Mouse (Mus musculus): Measurements from ENCODE around the gene Itgam. TPM values are rescaled to one million over a fixed set of nuclear protein-coding genes. Genes with fewer than 3 reads are reported as not detected.
"Not testable (repeated sequence)": the region's sequence is repeated elsewhere in the genome, so short reads cannot be mapped to it uniquely, and the experiment has no call there.

Itgam gene
- polyA plus RNA-seq, 1 experiment from 2014 or later = 128 TPM

- no peaks in the 10 kb centered on the region for H3K36me3 ChIP-seq (ENCODE audit: inconsistent target)
- no peaks in the 10 kb centered on the region for H3K79me2 ChIP-seq (ENCODE audit: inconsistent target)
- WGBS (ENCODE audit: missing documents) = 39% methylated on average over 8 of the region's 8 CpGs
- 0 out of 2 replicates have a peak within 1 kb of the TSS, but pooled peaks have one; percentile 1 for H3K27ac ChIP-seq
- no peak within 1 kb of the TSS for H3K4me3 ChIP-seq (ENCODE audit: inconsistent target)
These were observed 66.6 kb downstream of the Itgam start, which contains the start of gene Itgax for GRCm38 (mm10) chr7:128128741-128129720. TSS of gene Itgax (plus strand) at chr7:128129547.

- WGBS (ENCODE audit: missing documents) = 60% methylated on average over 5 of the region's 5 CpGs
- Histone ChIP-seq H3K27ac (no peak overlapping the region), H3K36me3 (ENCODE audit: inconsistent target) (no peaks in the 10 kb centered on the region), H3K4me3 (ENCODE audit: inconsistent target) (no peak overlapping the region), H3K79me2 (ENCODE audit: inconsistent target) (no peaks in the 10 kb centered on the region)
These were observed 69.7 kb downstream of the Itgam start for GRCm38 (mm10) chr7:128132148-128132547.

- no peaks in the 10 kb centered on the region for H3K79me2 ChIP-seq (ENCODE audit: inconsistent target)
- 0 out of 2 replicates have a peak overlapping the region, but pooled peaks have one; percentile 12 for H3K27ac ChIP-seq
- no peaks in the 10 kb centered on the region for H3K36me3 ChIP-seq (ENCODE audit: inconsistent target)
- no peak overlapping the region for H3K4me3 ChIP-seq (ENCODE audit: inconsistent target)
- WGBS (ENCODE audit: missing documents) = 6% methylated on average over 2 of the region's 2 CpGs
These were observed 71.2 kb downstream of the Itgam start for GRCm38 (mm10) chr7:128133596-128133995.

GRCm38 (mm10) chr7:128136927-128137326 is 74.5 kb downstream of the Itgam start:
- Histone ChIP-seq H3K79me2 (ENCODE audit: inconsistent target) (no peaks in the 10 kb centered on the region), H3K36me3 (ENCODE audit: inconsistent target) (no peaks in the 10 kb centered on the region), H3K27ac (no peak overlapping the region), H3K4me3 (ENCODE audit: inconsistent target) (no peak overlapping the region)
- WGBS (ENCODE audit: missing documents) = 63% methylated on average over 4 of the region's 4 CpGs

GRCm38 (mm10) chr7:128139611-128140010 is 77.2 kb downstream of the Itgam start:
- Histone ChIP-seq H3K79me2 (ENCODE audit: inconsistent target) (no peaks in the 10 kb centered on the region), H3K36me3 (ENCODE audit: inconsistent target) (no peaks in the 10 kb centered on the region), H3K27ac (no peak overlapping the region), H3K4me3 (ENCODE audit: inconsistent target) (no peak overlapping the region)
- 85% methylated on average over 6 of the region's 6 CpGs for WGBS (ENCODE audit: missing documents)

GRCm38 (mm10) chr7:128150970-128151369 is 88.5 kb downstream of the Itgam start:
- WGBS (ENCODE audit: missing documents) = 96% methylated on average over 8 of the region's 8 CpGs
- Histone ChIP-seq H3K27ac (no peak overlapping the region), H3K79me2 (ENCODE audit: inconsistent target) (no peaks in the 10 kb centered on the region), H3K4me3 (ENCODE audit: inconsistent target) (no peak overlapping the region), H3K36me3 (ENCODE audit: inconsistent target) (no peaks in the 10 kb centered on the region)

- no peaks in the 10 kb centered on the region for H3K79me2 ChIP-seq (ENCODE audit: inconsistent target)
- H3K4me3 ChIP-seq (ENCODE audit: inconsistent target) = no peak within 1 kb of the TSS
- H3K27ac ChIP-seq = no peak within 1 kb of the TSS
- 93% methylated on average over 20 of the region's 21 CpGs for whole genome bisulfite sequencing (ENCODE audit: missing documents)
- H3K36me3 ChIP-seq (ENCODE audit: inconsistent target) = no peaks in the 10 kb centered on the region
These were observed 91.6 kb downstream of the Itgam start, which contains the start of gene Itgad for GRCm38 (mm10) chr7:128154076-128154475. TSS of gene Itgad (plus strand) at chr7:128154376.

- Histone ChIP-seq H3K36me3 (ENCODE audit: inconsistent target) (no peaks in the 10 kb centered on the region), H3K27ac (no peak overlapping the region), H3K79me2 (ENCODE audit: inconsistent target) (no peaks in the 10 kb centered on the region), H3K4me3 (ENCODE audit: inconsistent target) (no peak overlapping the region)
- WGBS (ENCODE audit: missing documents) = 97% methylated on average over 10 of the region's 10 CpGs
These were observed 92.5 kb downstream of the Itgam start for GRCm38 (mm10) chr7:128154924-128155323.

GRCm38 (mm10) chr7:128158688-128159354 is 96.4 kb downstream of the Itgam start:
- not testable (repeated sequence) for H3K27ac ChIP-seq; H3K79me2 ChIP-seq (ENCODE audit: inconsistent target); H3K36me3 ChIP-seq (ENCODE audit: inconsistent target); H3K4me3 ChIP-seq (ENCODE audit: inconsistent target)
- 33% methylated on average over 7 of the region's 8 CpGs for WGBS (ENCODE audit: missing documents)

GRCm38 (mm10) chr7:128164001-128164400 is 101.6 kb downstream of the Itgam start:
- Histone ChIP-seq H3K4me3 (ENCODE audit: inconsistent target) (no peak overlapping the region), H3K36me3 (ENCODE audit: inconsistent target) (no peaks in the 10 kb centered on the region), H3K79me2 (ENCODE audit: inconsistent target) (no peaks in the 10 kb centered on the region), H3K27ac (no peak overlapping the region)
- WGBS (ENCODE audit: missing documents) = 98% methylated on average over 4 of the region's 4 CpGs

GRCm38 (mm10) chr7:128166391-128166790 is 104.0 kb downstream of the Itgam start:
- 92% methylated on average over 7 of the region's 7 CpGs for WGBS (ENCODE audit: missing documents)
- no peaks in the 10 kb centered on the region for H3K36me3 ChIP-seq (ENCODE audit: inconsistent target)
- H3K79me2 ChIP-seq (ENCODE audit: inconsistent target) = no peaks in the 10 kb centered on the region
- no peak overlapping the region for H3K4me3 ChIP-seq (ENCODE audit: inconsistent target)
- no peak overlapping the region for H3K27ac ChIP-seq

Other genes with a start within 250 kb of the Itgam start
- 150 to 165 TPM (median 155 TPM) in 3 replicates for gene Stx4a, start 238.3 kb upstream of the Itgam start, polyA plus RNA-seq (2018)
- 0.05 to 0.09 TPM in 2 of 3 replicates, not detected in the other for gene Stx1b, start 238.1 kb upstream of the Itgam start, polyA plus RNA-seq (2018)
- gene Zfp646, start 186.4 kb upstream of the Itgam start, polyA plus RNA-seq (2018) = 14.9 to 18.4 TPM (median 16.3 TPM) in 3 replicates
- gene Zfp668, start 185.8 kb upstream of the Itgam start, polyA plus RNA-seq (2018) = 3.2 to 5.8 TPM (median 4.7 TPM) in 3 replicates
- gene Prss53, start 171.7 kb upstream of the Itgam start, polyA plus RNA-seq (2018) = 0.13 TPM in 1 of 3 replicates, not detected in the others
- not detected in 3 replicates for gene Gm21974, start 167.2 kb upstream of the Itgam start, polyA plus RNA-seq (2018)
- 38.2 to 42.7 TPM (median 41.1 TPM) in 3 replicates for gene Vkorc1, start 167.0 kb upstream of the Itgam start, polyA plus RNA-seq (2018)
- 30.8 to 48.5 TPM (median 38.0 TPM) in 3 replicates for gene Bckdk, start 158.6 kb upstream of the Itgam start, polyA plus RNA-seq (2018)
- 10.6 to 18.6 TPM (median 16.3 TPM) in 3 replicates for gene Kat8, start 150.1 kb upstream of the Itgam start, polyA plus RNA-seq (2018)
- not detected in 3 replicates for gene Prss8, start 132.5 kb upstream of the Itgam start, polyA plus RNA-seq (2018)
- gene Prss36, start 115.9 kb upstream of the Itgam start, polyA plus RNA-seq (2018) = 1.0 to 1.7 TPM (median 1.2 TPM) in 3 replicates
- gene Fus, start 95.2 kb upstream of the Itgam start, polyA plus RNA-seq (2018) = 187 to 395 TPM (median 346 TPM) in 3 replicates
- 19.6 to 111 TPM (median 82.3 TPM) in 3 replicates for gene Pycard, start 68.8 kb upstream of the Itgam start, polyA plus RNA-seq (2018)
- gene Trim72, start 58.7 kb upstream of the Itgam start, polyA plus RNA-seq (2018) = not detected in 3 replicates
- gene Gm49368, start within 50 bp of the Itgam start, polyA plus RNA-seq (2018) = 1.0 to 2.2 TPM (median 1.6 TPM) in 3 replicates
- 4.4 to 10.4 TPM (median 7.7 TPM) in 3 replicates for gene Itgax, start 66.9 kb downstream of the Itgam start, polyA plus RNA-seq (2018)
- gene Itgad, start 91.7 kb downstream of the Itgam start, polyA plus RNA-seq (2018) = 0.22 to 0.40 TPM (median 0.32 TPM) in 3 replicates
- 1.2 to 2.2 TPM (median 1.7 TPM) in 3 replicates for gene Cox6a2, start 143.7 kb downstream of the Itgam start, polyA plus RNA-seq (2018)
- gene Armc5, start 174.7 kb downstream of the Itgam start, polyA plus RNA-seq (2018) = 10.9 to 18.5 TPM (median 17.7 TPM) in 3 replicates
- gene 9130023H24Rik, start 175.4 kb downstream of the Itgam start, polyA plus RNA-seq (2018) = 5.0 to 5.9 TPM (median 5.6 TPM) in 3 replicates
- gene Tgfb1i1, start 184.2 kb downstream of the Itgam start, polyA plus RNA-seq (2018) = 0.26 to 0.36 TPM (median 0.30 TPM) in 3 replicates
- gene Slc5a2, start 203.0 kb downstream of the Itgam start, polyA plus RNA-seq (2018) = 0.52 TPM in 1 of 3 replicates, not detected in the others
- gene BC017158, start 235.5 kb downstream of the Itgam start, polyA plus RNA-seq (2018) = 16.5 to 20.1 TPM (median 18.5 TPM) in 3 replicates